Mouse (Mus musculus) C2C12 (cell line): ENCODE measurements around the gene Btaf1.

Experiments used
- CTCF ChIP-seq: IDR thresholded peaks from one replicate; pipeline ENCODE4 v1.5.1; 2011; ENCODE audit not compliant: control insufficient read depth, insufficient read depth, insufficient read length
- FOSL1 ChIP-seq: IDR thresholded peaks from one replicate; pipeline ENCODE4 v1.8.0; 2011; ENCODE audit warnings: mild to moderate bottlenecking, low read length; ENCODE audit not compliant: poor library complexity, insufficient read depth, severe bottlenecking
- MAX ChIP-seq: IDR thresholded peaks from one replicate; pipeline ENCODE4 v1.6.1; 2011; ENCODE audit warnings: mild to moderate bottlenecking, control low read depth
- MYOD1 ChIP-seq: IDR thresholded peaks from one replicate; pipeline ENCODE4 v1.6.1; 2011; ENCODE audit warnings: low read depth; ENCODE audit not compliant: control insufficient read depth, insufficient read length
- MYOG ChIP-seq: IDR thresholded peaks from one replicate; pipeline ENCODE4 v1.6.1; 2011; ENCODE audit not compliant: control insufficient read depth, insufficient read length; ENCODE audit errors: extremely low read depth

DNA sequence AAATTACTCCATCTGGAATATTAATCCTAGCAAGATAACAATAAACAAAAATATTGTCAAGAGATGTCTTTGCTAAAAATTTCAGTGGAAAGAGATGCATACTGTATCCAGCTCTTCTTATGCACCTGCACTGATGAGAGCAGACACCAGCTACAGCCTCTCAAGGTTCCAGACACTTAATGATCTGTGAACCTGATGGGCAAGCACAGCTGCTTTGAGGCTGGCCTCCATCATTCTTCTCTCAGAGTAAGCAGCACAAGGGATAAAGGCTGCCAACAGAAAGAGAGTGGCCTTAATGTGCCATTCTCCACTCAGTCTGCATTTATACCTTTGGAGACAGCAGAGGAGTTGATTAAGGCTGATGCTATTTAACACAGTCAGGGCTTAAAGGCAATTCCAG is 115.0 kb downstream of the Btaf1 start:
- TF ChIP-seq CTCF (no peak), MYOG (no peak), MAX (no peak), FOSL1 (no peak), MYOD1 (no peak)
